ENCODE assay signal across 18 mouse cellular contexts in genomic region chr11:45907301-45907700, GRCm38 (mm10). TPM values are rescaled to one million over a fixed set of nuclear protein-coding genes. Genes with fewer than 3 reads are reported as not detected.
DNase-seq lines count a peak whose midpoint lies in the region; ATAC-seq and TF ChIP-seq lines count a peak whose summit lies in the region.
"Had no signal": no experiment of that assay in that cellular context is flagged by ENCODE, and none has a peak within 500 bp of the region (broad histone marks: within the 10 kb centered on the region; RNA-seq: fewer than 3 reads in every experiment).

No protein-coding gene starts in this region.

- DNase-seq in heart, adult 11 months: peak; percentile 74
- DNase-seq in heart, postnatal 10 days: no peak
- peak; percentile 28 for DNase-seq in hindbrain, postnatal 0 days (ENCODE audit: low spot score)
- DNase-seq in liver, embryonic 11.5 days (ENCODE audit: low spot score): no peak
- DNase-seq: adrenal gland, postnatal 14 days; cerebellum, adult 11-12 months; cerebellum, adult 9-10 months; cerebellum, postnatal 36 days; forebrain, postnatal 0 days; gastrocnemius, postnatal 14 days; heart, postnatal 14 days had no signal

- 49% methylated on average over 5 of the region's 5 CpGs for WGBS in hindbrain, postnatal 0 days
- 90% methylated on average over 5 of the region's 5 CpGs for WGBS in hindbrain, embryonic 12.5 days
- 83% methylated on average over 5 of the region's 5 CpGs for WGBS in liver, embryonic 12.5 days (ENCODE audit: insufficient replicate concordance)
- 89% methylated on average over 5 of the region's 5 CpGs for WGBS in liver, embryonic 11.5 days

- no peaks in the 10 kb centered on the region for H3K4me1 ChIP-seq in hindbrain, postnatal 0 days (ENCODE audit: insufficient read depth, low read length)
- no peaks in the 10 kb centered on the region for H3K4me1 ChIP-seq in hindbrain, embryonic 12.5 days
- peaks cover 33% of the 10 kb centered on the region for H3K4me1 ChIP-seq in liver, embryonic 12.5 days
- H3K4me1 ChIP-seq in liver, embryonic 11.5 days (replicated peaks; ENCODE audit: control insufficient read depth, insufficient read depth, low read length): peaks cover 11% of the 10 kb centered on the region
- H3K4me1 ChIP-seq: embryonic facial prominence, embryonic 10.5 days had no signal

- H3K9me3 ChIP-seq in hindbrain, postnatal 0 days (ENCODE audit: low read length): no peaks in the 10 kb centered on the region
- H3K9me3 ChIP-seq in hindbrain, embryonic 12.5 days (replicated peaks): no peaks in the 10 kb centered on the region
- no peaks in the 10 kb centered on the region for H3K9me3 ChIP-seq in liver, embryonic 12.5 days (replicated peaks)
- H3K9me3 ChIP-seq in liver, embryonic 11.5 days (ENCODE audit: control insufficient read depth, low read length): no peaks in the 10 kb centered on the region
- H3K9me3 ChIP-seq: embryonic facial prominence, embryonic 10.5 days; forebrain, embryonic 13.5 days had no signal

- H3K9ac ChIP-seq in hindbrain, postnatal 0 days (replicated peaks; ENCODE audit: low read length): no peak overlapping the region
- H3K9ac ChIP-seq in hindbrain, embryonic 12.5 days: no peak overlapping the region
- no peak overlapping the region for H3K9ac ChIP-seq in liver, embryonic 12.5 days
- no peak overlapping the region for H3K9ac ChIP-seq in liver, embryonic 11.5 days (ENCODE audit: low read depth, low read length)
- H3K9ac ChIP-seq: forebrain, embryonic 13.5 days; forebrain, postnatal 0 days had no signal

- H3K27ac ChIP-seq in hindbrain, postnatal 0 days: no peak overlapping the region
- no peak overlapping the region for H3K27ac ChIP-seq in hindbrain, embryonic 12.5 days
- peak overlapping the region; percentile 89; the same call in 1 of the 2 replicates for H3K27ac ChIP-seq in liver, embryonic 12.5 days
- no peak overlapping the region for H3K27ac ChIP-seq in liver, embryonic 11.5 days (ENCODE audit: low read depth, low read length)
- H3K27ac ChIP-seq: embryonic facial prominence, embryonic 10.5 days; forebrain, embryonic 13.5 days had no signal

- H3K27me3 ChIP-seq in hindbrain, postnatal 0 days (ENCODE audit: insufficient read depth, low read length): no peaks in the 10 kb centered on the region
- H3K27me3 ChIP-seq in hindbrain, embryonic 12.5 days: no peaks in the 10 kb centered on the region
- H3K27me3 ChIP-seq in liver, embryonic 12.5 days (replicated peaks): no peaks in the 10 kb centered on the region
- H3K27me3 ChIP-seq in liver, embryonic 11.5 days (replicated peaks; ENCODE audit: control insufficient read depth, insufficient read depth, low read length): no peaks in the 10 kb centered on the region
- H3K27me3 ChIP-seq: forebrain, embryonic 13.5 days; Patski had no signal

- TF ChIP-seq CTCF in hindbrain, postnatal 0 days (IDR thresholded peaks at IDR 0.05; ENCODE audit: low read depth): no peak

- H3K36me3 ChIP-seq in hindbrain, postnatal 0 days (ENCODE audit: insufficient read depth, low read length): peaks cover 50% of the 10 kb centered on the region
- peaks cover 73% of the 10 kb centered on the region for H3K36me3 ChIP-seq in hindbrain, embryonic 12.5 days
- H3K36me3 ChIP-seq in liver, embryonic 12.5 days: peaks cover 84% of the 10 kb centered on the region
- peaks cover 31% of the 10 kb centered on the region; the same call in 1 of the 2 replicates for H3K36me3 ChIP-seq in liver, embryonic 11.5 days (ENCODE audit: control insufficient read depth, insufficient read depth, low read length)

- ATAC-seq in hindbrain, postnatal 0 days: 0 out of 2 replicates have a peak, but pooled peaks have one; percentile 24
- ATAC-seq in hindbrain, embryonic 12.5 days (ENCODE audit: low FRiP score): no peak
- no peak for ATAC-seq in liver, embryonic 12.5 days
- ATAC-seq in liver, embryonic 11.5 days (replicated peaks; ENCODE audit: low FRiP score): no peak
- no peak for ATAC-seq in megakaryocyte-erythroid progenitor cell, adult 5-6 weeks (replicated peaks; ENCODE audit: low FRiP score, low TSS enrichment, poor library complexity, severe bottlenecking)
- ATAC-seq: activated CD4-positive, CD25-positive, alpha-beta regulatory T cell, adult 4 months; forebrain, embryonic 13.5 days; forebrain, postnatal 0 days; Patski had no signal

- intact Hi-C loops in heart, postnatal 10 days (cut with DNase I): no loop called here

- no peak overlapping the region for H3K4me2 ChIP-seq in hindbrain, postnatal 0 days (ENCODE audit: low read depth, low read length)
- no peak overlapping the region for H3K4me2 ChIP-seq in hindbrain, embryonic 12.5 days (replicated peaks)
- no peak overlapping the region for H3K4me2 ChIP-seq in liver, embryonic 12.5 days
- H3K4me2 ChIP-seq in liver, embryonic 11.5 days: no peak overlapping the region
- H3K4me2 ChIP-seq: forebrain, embryonic 13.5 days had no signal

- H3K4me3 ChIP-seq in hindbrain, postnatal 0 days (ENCODE audit: low read length): no peak overlapping the region
- no peak overlapping the region for H3K4me3 ChIP-seq in hindbrain, embryonic 12.5 days
- H3K4me3 ChIP-seq in liver, embryonic 12.5 days: no peak overlapping the region
- no peak overlapping the region for H3K4me3 ChIP-seq in liver, embryonic 11.5 days (ENCODE audit: low read depth, low read length)
- H3K4me3 ChIP-seq: embryonic facial prominence, embryonic 10.5 days; forebrain, embryonic 13.5 days had no signal

RNA-seq across cellular contexts. Expression of gene Lsm11, which starts 37.4 kb away (rescaled TPM):
- total RNA-seq in heart, postnatal 10 days (2021): 1 to 10 TPM; 6.3 to 8.1 TPM
- 92.6 and 96.2 TPM in 2 replicates for total RNA-seq in hindbrain, postnatal 0 days (2014; rRNA removed)
- polyA plus RNA-seq in hindbrain, postnatal 0 days (2015; fragmentation: Nextera tagmentation; extraction: Ambion mirVana): 27.5 and 31.0 TPM in 2 replicates
- polyA plus RNA-seq in hindbrain, embryonic 12.5 days (2016; fragmentation: Nextera tagmentation; extraction: Ambion mirVana): 16.9 and 17.3 TPM in 2 replicates
- 6.4 and 6.6 TPM in 2 replicates for polyA plus RNA-seq in liver, embryonic 12.5 days (2016; fragmentation: Nextera tagmentation; extraction: Ambion mirVana)
- 7.3 and 8.3 TPM in 2 replicates for polyA plus RNA-seq in liver, embryonic 11.5 days (2014; fragmentation: Nextera tagmentation; extraction: Ambion mirVana)
- 3.6 and 4.4 TPM in 2 replicates for total RNA-seq in megakaryocyte-erythroid progenitor cell, adult 5-6 weeks (2014; fragmentation: Nextera tagmentation)
- 2.3 and 6.4 TPM in 2 replicates for total RNA-seq in megakaryocyte-erythroid progenitor cell, adult 5-6 weeks (2017)

RNA-seq across cellular contexts. Expression of gene Thg1l, which starts 48.0 kb away (rescaled TPM):
- 1 to 10 TPM; 6.4 to 9.8 TPM for total RNA-seq in heart, postnatal 10 days (2021)
- total RNA-seq in hindbrain, postnatal 0 days (2014; rRNA removed): 11.4 and 13.3 TPM in 2 replicates
- 8.8 and 10.6 TPM in 2 replicates for polyA plus RNA-seq in hindbrain, postnatal 0 days (2015; fragmentation: Nextera tagmentation; extraction: Ambion mirVana)
- polyA plus RNA-seq in hindbrain, embryonic 12.5 days (2016; fragmentation: Nextera tagmentation; extraction: Ambion mirVana): 11.9 and 14.7 TPM in 2 replicates
- polyA plus RNA-seq in liver, embryonic 12.5 days (2016; fragmentation: Nextera tagmentation; extraction: Ambion mirVana): 10.2 and 11.0 TPM in 2 replicates
- polyA plus RNA-seq in liver, embryonic 11.5 days (2014; fragmentation: Nextera tagmentation; extraction: Ambion mirVana): 18.2 and 19.1 TPM in 2 replicates
- total RNA-seq in megakaryocyte-erythroid progenitor cell, adult 5-6 weeks (2014; fragmentation: Nextera tagmentation): 25.1 and 33.2 TPM in 2 replicates
- total RNA-seq in megakaryocyte-erythroid progenitor cell, adult 5-6 weeks (2017): 43.7 and 54.6 TPM in 2 replicates

RNA-seq across cellular contexts. Expression of gene Clint1, which starts 55.5 kb away (rescaled TPM):
- total RNA-seq in heart, postnatal 10 days (2021): 10 to 100 TPM; 44.6 to 45.7 TPM
- 26.5 and 30.4 TPM in 2 replicates for total RNA-seq in hindbrain, postnatal 0 days (2014; rRNA removed)
- 31.0 and 31.8 TPM in 2 replicates for polyA plus RNA-seq in hindbrain, postnatal 0 days (2015; fragmentation: Nextera tagmentation; extraction: Ambion mirVana)
- polyA plus RNA-seq in hindbrain, embryonic 12.5 days (2016; fragmentation: Nextera tagmentation; extraction: Ambion mirVana): 82.3 and 92.2 TPM in 2 replicates
- polyA plus RNA-seq in liver, embryonic 12.5 days (2016; fragmentation: Nextera tagmentation; extraction: Ambion mirVana): 109 and 111 TPM in 2 replicates
- 102 and 113 TPM in 2 replicates for polyA plus RNA-seq in liver, embryonic 11.5 days (2014; fragmentation: Nextera tagmentation; extraction: Ambion mirVana)
- 121 and 126 TPM in 2 replicates for total RNA-seq in megakaryocyte-erythroid progenitor cell, adult 5-6 weeks (2014; fragmentation: Nextera tagmentation)
- total RNA-seq in megakaryocyte-erythroid progenitor cell, adult 5-6 weeks (2017): 174 and 179 TPM in 2 replicates

Comparison
In these comparisons a context has a peak if more than half of its experiments do, and no peak if none do; other contexts are left out.
1. DNase-seq: peak in heart, adult 11 months (single experiment) and hindbrain, postnatal 0 days (single experiment); none in heart, postnatal 10 days (0 of 2) and liver, embryonic 11.5 days (single experiment).